Mouse (Mus musculus): Measurements from ENCODE around the gene Lrrk1. TPM values are rescaled to one million over a fixed set of nuclear protein-coding genes. Genes with fewer than 3 reads are reported as not detected.

Lrrk1 gene
- total and polyA plus RNA-seq, 3 experiments, result 0.22 TPM; not detected in 2

- peaks cover 11% of the 10 kb centered on the region for H3K4me1 ChIP-seq (ENCODE audit: insufficient read depth, low read depth, low read length)
- peaks cover 38% of the 10 kb centered on the region for H3K27me3 ChIP-seq (ENCODE audit: insufficient read depth, low read length)
- no peak overlapping the region for H3K4me3 ChIP-seq (ENCODE audit: low read depth, low read length)
- TF ChIP-seq GATA1 (IDR thresholded peaks at IDR 0.05; ENCODE audit: borderline replicate concordance, low read length) (no peak), CTCF (IDR thresholded peaks at IDR 0.05; ENCODE audit: low read depth, low read length) (no peak), TAL1 (conservative IDR thresholded peaks at IDR 0.05; ENCODE audit: low read depth, low read length) (no peak), GATA2 (IDR thresholded peaks at IDR 0.05; ENCODE audit: borderline replicate concordance, low read depth, low read length) (no peak), POLR2AphosphoS5 (IDR thresholded peaks at IDR 0.05; ENCODE audit: insufficient replicate concordance, low read depth, low read length) (no peak)
- no peaks in the 10 kb centered on the region for H3K9me3 ChIP-seq (replicated peaks)
- peak; percentile 2 for DNase-seq (ENCODE audit: low spot score)
- ATAC-seq (ENCODE audit: extremely low read depth, insufficient number of reproducible peaks, low FRiP score, poor library complexity, severe bottlenecking), result no peak
- no peaks in the 10 kb centered on the region for H3K36me3 ChIP-seq (replicated peaks)
Measured at GRCm38 (mm10) chr7:66303922-66304660, 84.1 kb downstream of the Lrrk1 start.

GRCm38 (mm10) chr7:66301486-66301885 is 86.7 kb downstream of the Lrrk1 start:
- no peak for ATAC-seq (ENCODE audit: extremely low read depth, insufficient number of reproducible peaks, low FRiP score, poor library complexity, severe bottlenecking)
- Histone ChIP-seq H3K36me3 (replicated peaks) (no peaks in the 10 kb centered on the region), H3K4me3 (ENCODE audit: low read depth, low read length) (no peak overlapping the region), H3K9me3 (replicated peaks) (no peaks in the 10 kb centered on the region), H3K4me1 (ENCODE audit: insufficient read depth, low read depth, low read length) (peaks cover 11% of the 10 kb centered on the region), H3K27me3 (ENCODE audit: insufficient read depth, low read length) (peaks cover 36% of the 10 kb centered on the region)
- TF ChIP-seq POLR2AphosphoS5 (IDR thresholded peaks at IDR 0.05; ENCODE audit: insufficient replicate concordance, low read depth, low read length) (no peak), CTCF (IDR thresholded peaks at IDR 0.05; ENCODE audit: low read depth, low read length) (no peak), TAL1 (conservative IDR thresholded peaks at IDR 0.05; ENCODE audit: low read depth, low read length) (no peak), GATA1 (IDR thresholded peaks at IDR 0.05; ENCODE audit: borderline replicate concordance, low read length) (no peak), GATA2 (IDR thresholded peaks at IDR 0.05; ENCODE audit: borderline replicate concordance, low read depth, low read length) (no peak)
- peak; percentile 0 for DNase-seq (ENCODE audit: low spot score)

GRCm38 (mm10) chr7:66300680-66301079 is 87.5 kb downstream of the Lrrk1 start:
- ATAC-seq (ENCODE audit: extremely low read depth, insufficient number of reproducible peaks, low FRiP score, poor library complexity, severe bottlenecking) (no peak), DNase-seq (ENCODE audit: low spot score) (peak; percentile 73)
- Histone ChIP-seq H3K4me1 (ENCODE audit: insufficient read depth, low read depth, low read length) (peaks cover 11% of the 10 kb centered on the region), H3K36me3 (replicated peaks) (no peaks in the 10 kb centered on the region), H3K4me3 (ENCODE audit: low read depth, low read length) (no peak overlapping the region), H3K9me3 (replicated peaks) (no peaks in the 10 kb centered on the region), H3K27me3 (ENCODE audit: insufficient read depth, low read length) (peaks cover 32% of the 10 kb centered on the region)
- TF ChIP-seq GATA1 (IDR thresholded peaks at IDR 0.05; ENCODE audit: borderline replicate concordance, low read length) (no peak), POLR2AphosphoS5 (IDR thresholded peaks at IDR 0.05; ENCODE audit: insufficient replicate concordance, low read depth, low read length) (no peak), TAL1 (conservative IDR thresholded peaks at IDR 0.05; ENCODE audit: low read depth, low read length) (no peak), CTCF (IDR thresholded peaks at IDR 0.05; ENCODE audit: low read depth, low read length) (peak; percentile 77)

- ATAC-seq (ENCODE audit: extremely low read depth, insufficient number of reproducible peaks, low FRiP score, poor library complexity, severe bottlenecking) (no peak), DNase-seq (ENCODE audit: low spot score) (no peak)
- Histone ChIP-seq H3K36me3 (replicated peaks) (no peaks in the 10 kb centered on the region), H3K4me3 (ENCODE audit: low read depth, low read length) (no peak overlapping the region), H3K4me1 (ENCODE audit: insufficient read depth, low read depth, low read length) (no peaks in the 10 kb centered on the region), H3K27me3 (ENCODE audit: insufficient read depth, low read length) (peaks cover 27% of the 10 kb centered on the region), H3K9me3 (replicated peaks) (no peaks in the 10 kb centered on the region)
- no peak for TF ChIP-seq TAL1 (conservative IDR thresholded peaks at IDR 0.05; ENCODE audit: low read depth, low read length)
- TF ChIP-seq POLR2AphosphoS5 (IDR thresholded peaks at IDR 0.05; ENCODE audit: insufficient replicate concordance, low read depth, low read length), result no peak
- TF ChIP-seq GATA2 (IDR thresholded peaks at IDR 0.05; ENCODE audit: borderline replicate concordance, low read depth, low read length), result no peak
- TF ChIP-seq GATA1 (IDR thresholded peaks at IDR 0.05; ENCODE audit: borderline replicate concordance, low read length), result no peak
- TF ChIP-seq CTCF (IDR thresholded peaks at IDR 0.05; ENCODE audit: low read depth, low read length), result no peak
Measured at GRCm38 (mm10) chr7:66297656-66298021, 90.5 kb downstream of the Lrrk1 start.

GRCm38 (mm10) chr7:66296921-66297655 is 91.1 kb downstream of the Lrrk1 start:
- no peaks in the 10 kb centered on the region for H3K36me3 ChIP-seq (replicated peaks)

GRCm38 (mm10) chr7:66292552-66293376 is 95.4 kb downstream of the Lrrk1 start:
- no peak for ATAC-seq (ENCODE audit: extremely low read depth, insufficient number of reproducible peaks, low FRiP score, poor library complexity, severe bottlenecking)
- Histone ChIP-seq H3K4me3 (ENCODE audit: low read depth, low read length) (no peak overlapping the region), H3K9me3 (replicated peaks) (no peaks in the 10 kb centered on the region), H3K4me1 (ENCODE audit: insufficient read depth, low read depth, low read length) (no peaks in the 10 kb centered on the region), H3K27me3 (ENCODE audit: insufficient read depth, low read length) (peaks cover 31% of the 10 kb centered on the region), H3K36me3 (replicated peaks) (no peaks in the 10 kb centered on the region)
- TF ChIP-seq GATA2 (IDR thresholded peaks at IDR 0.05; ENCODE audit: borderline replicate concordance, low read depth, low read length), result no peak
- no peak for TF ChIP-seq TAL1 (conservative IDR thresholded peaks at IDR 0.05; ENCODE audit: low read depth, low read length)
- no peak for TF ChIP-seq CTCF (IDR thresholded peaks at IDR 0.05; ENCODE audit: low read depth, low read length)
- TF ChIP-seq GATA1 (IDR thresholded peaks at IDR 0.05; ENCODE audit: borderline replicate concordance, low read length), result no peak
- TF ChIP-seq POLR2AphosphoS5 (IDR thresholded peaks at IDR 0.05; ENCODE audit: insufficient replicate concordance, low read depth, low read length), result no peak
- DNase-seq (ENCODE audit: low spot score), result no peak

More at GRCm38 (mm10) chr7:66296921-66297655, 91.1 kb downstream of the Lrrk1 start:
- DNase-seq (ENCODE audit: low spot score) (no peak), ATAC-seq (ENCODE audit: extremely low read depth, insufficient number of reproducible peaks, low FRiP score, poor library complexity, severe bottlenecking) (no peak)
- H3K27me3 ChIP-seq (ENCODE audit: insufficient read depth, low read length), result peaks cover 28% of the 10 kb centered on the region
- no peak overlapping the region for H3K4me3 ChIP-seq (ENCODE audit: low read depth, low read length)
- H3K4me1 ChIP-seq (ENCODE audit: insufficient read depth, low read depth, low read length), result no peaks in the 10 kb centered on the region
- H3K9me3 ChIP-seq (replicated peaks), result no peaks in the 10 kb centered on the region
- TF ChIP-seq GATA1 (IDR thresholded peaks at IDR 0.05; ENCODE audit: borderline replicate concordance, low read length) (no peak), POLR2AphosphoS5 (IDR thresholded peaks at IDR 0.05; ENCODE audit: insufficient replicate concordance, low read depth, low read length) (no peak), GATA2 (IDR thresholded peaks at IDR 0.05; ENCODE audit: borderline replicate concordance, low read depth, low read length) (no peak)

Measured in G1E (cell line).